Mouse (Mus musculus) heart, adult 2 months (tissue): ENCODE results near the gene Ccnd1.

ENCODE experiments used
- CTCF ChIP-seq: fragments of 200-600 bp; IDR thresholded peaks from 2 replicates; pipeline ENCODE4 v1.8.1; 2022; ENCODE audit warnings: antibody characterized with exemption, mild to moderate bottlenecking, moderate library complexity
- EP300 ChIP-seq: fragments of 200-500 bp; IDR thresholded peaks from 2 replicates; pipeline ENCODE4 v1.6.1; 2011; ENCODE audit warnings: low read depth, low read length, control low read depth; ENCODE audit not compliant: insufficient read depth
- POLR2A ChIP-seq: fragments of 200-500 bp; IDR thresholded peaks from 2 replicates; pipeline ENCODE4 v1.6.1; 2011; ENCODE audit warnings: mild to moderate bottlenecking, low read depth, low read length, control low read depth; ENCODE audit not compliant: insufficient read depth

DNA sequence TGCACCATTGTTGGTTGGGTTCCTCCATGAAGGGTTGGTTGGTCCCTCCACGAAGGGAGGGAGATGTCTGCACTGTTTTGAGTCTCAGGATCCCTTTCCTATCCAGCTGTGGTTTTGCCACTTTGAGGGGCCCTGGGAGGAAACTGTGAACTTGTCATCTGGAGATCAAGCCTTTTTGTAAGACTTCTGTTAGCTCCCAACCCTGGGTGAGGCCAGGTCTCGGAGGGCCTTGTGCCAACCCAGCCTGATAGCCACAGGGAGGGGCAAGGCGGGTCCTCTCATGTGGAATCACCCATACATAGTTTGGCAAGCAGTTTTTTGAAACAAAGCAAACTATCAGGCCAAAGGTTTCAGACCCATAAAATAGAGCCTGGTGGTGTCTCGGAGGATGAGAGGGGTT is 24.6 kb upstream of the Ccnd1 start:
- TF ChIP-seq CTCF (no peak), POLR2A (no peak), EP300 (no peak)
